Mouse (Mus musculus) left cerebral cortex, postnatal 4 days (tissue): ENCODE measurements at regions not wholly inside any gene's neighbourhood (a gene's known extent, or its start where the extent isn't known, plus 50 kb on each side); places are given as distances from the start of the nearest gene placed in this dataset.

Source experiments
- DNase-seq: peaks from one replicate; pipeline ENCODE4 v3.0.0-alpha.2; 2022
- intact Hi-C: fragments of 180-260 bp; cut with DNase I; formaldehyde crosslinking; loops from one replicate; pipeline ENCODE4 v1.15.1; 2025

- intact Hi-C loops = no loop called here
- no peak for DNase-seq
These were observed 263.3 kb upstream of the Sp4 start for GRCm38 (mm10) chr12:118564394-118565112.

DNA sequence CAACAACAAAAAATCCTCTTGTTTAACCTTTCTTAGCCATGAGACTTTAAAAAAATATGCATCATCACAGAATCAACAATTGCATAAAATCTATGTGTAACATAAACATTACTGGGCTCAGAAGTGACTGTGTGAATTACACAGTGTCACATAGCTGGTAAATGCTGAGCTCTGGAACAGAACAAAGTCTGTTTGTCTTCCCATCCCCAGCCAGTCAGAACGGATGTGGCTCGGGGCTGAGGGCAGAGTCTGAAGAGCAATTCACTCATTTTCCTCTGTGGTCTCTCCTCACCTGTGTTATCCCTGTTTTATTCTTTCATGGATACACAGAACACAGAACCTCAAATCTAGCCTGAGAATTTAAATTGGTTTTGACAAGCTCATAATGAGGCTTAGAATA, 261.0 kb upstream of the Sp4 start:
- intact Hi-C loops = no loop called here
- no peak for DNase-seq

- DNase-seq = no peak
These were observed 247.8 kb upstream of the Sp4 start for GRCm38 (mm10) chr12:118549071-118549470.

DNA sequence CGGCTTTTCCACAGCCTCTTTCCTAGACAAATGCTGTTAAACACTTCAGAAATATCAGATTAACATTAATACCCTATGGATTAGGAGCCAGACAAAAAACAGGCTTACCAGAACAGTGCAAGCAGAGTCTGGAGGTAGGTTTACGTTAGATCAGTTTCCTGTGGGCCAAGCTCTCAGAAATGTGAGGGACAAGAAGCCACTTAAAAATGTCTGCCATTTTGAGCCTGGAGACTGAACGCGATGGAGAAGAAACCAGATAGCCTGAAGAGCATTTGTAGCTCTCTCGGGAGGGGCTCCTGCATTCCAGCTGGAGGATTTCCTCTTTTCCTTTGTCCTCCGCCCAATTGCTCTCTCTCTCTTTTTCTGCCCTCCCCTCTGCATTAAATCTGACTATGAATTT, 239.1 kb upstream of the Sp4 start:
- DNase-seq = no peak
- intact Hi-C loops = no loop called here

More at GRCm38 (mm10) chr12:118549071-118549470, 247.8 kb upstream of the Sp4 start:
- intact Hi-C loops = no loop called here

- intact Hi-C loops = no loop called here
- DNase-seq = no peak
These were observed 229.3 kb upstream of the Sp4 start for GRCm38 (mm10) chr12:118530514-118530913.

DNA sequence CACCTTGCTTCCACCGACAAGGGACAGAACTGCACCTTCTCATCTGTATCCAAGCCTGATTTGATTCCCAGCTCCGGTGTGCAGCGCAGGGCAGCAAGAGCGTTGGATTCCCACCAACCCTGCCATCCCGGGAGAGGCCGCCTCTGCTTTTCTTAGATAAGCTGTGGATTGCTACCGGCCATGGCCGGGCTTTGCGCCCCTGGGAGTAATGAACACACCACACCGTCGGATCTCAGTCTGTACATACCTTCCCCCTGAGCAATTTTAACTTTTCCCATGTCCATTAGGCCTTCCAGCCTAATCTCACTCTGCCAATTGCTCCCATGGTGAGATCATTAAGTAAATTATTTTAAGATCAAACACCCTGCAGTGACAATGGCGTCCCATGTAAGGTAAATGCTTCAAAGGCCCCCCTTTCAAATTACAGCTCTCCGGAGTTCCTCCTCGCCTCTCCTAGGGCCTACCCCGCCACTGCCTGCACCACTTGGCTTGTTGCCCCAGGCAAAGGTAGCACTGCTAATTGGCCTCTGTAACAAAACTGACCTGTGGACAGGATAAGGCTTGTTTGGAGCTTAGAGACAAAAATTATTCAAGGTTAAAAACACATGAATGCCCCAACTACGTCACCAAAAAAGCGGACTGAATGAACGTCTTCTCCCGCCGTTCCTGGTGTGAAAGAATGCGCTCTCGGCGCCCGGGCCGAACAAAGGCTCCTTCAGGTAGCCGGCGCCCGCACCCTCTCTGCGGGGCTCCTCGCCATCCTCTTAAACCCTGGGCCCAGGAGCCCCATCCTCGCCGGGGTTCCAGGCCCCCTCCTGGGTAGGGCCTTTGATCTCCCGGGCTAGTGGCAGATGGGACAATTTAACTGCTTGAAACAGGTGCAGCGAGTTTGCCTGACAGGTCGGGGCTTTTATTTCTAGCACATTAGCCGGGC, 228.5 kb upstream of the Sp4 start:
- DNase-seq = no peak
- intact Hi-C loops = no loop called here

DNA sequence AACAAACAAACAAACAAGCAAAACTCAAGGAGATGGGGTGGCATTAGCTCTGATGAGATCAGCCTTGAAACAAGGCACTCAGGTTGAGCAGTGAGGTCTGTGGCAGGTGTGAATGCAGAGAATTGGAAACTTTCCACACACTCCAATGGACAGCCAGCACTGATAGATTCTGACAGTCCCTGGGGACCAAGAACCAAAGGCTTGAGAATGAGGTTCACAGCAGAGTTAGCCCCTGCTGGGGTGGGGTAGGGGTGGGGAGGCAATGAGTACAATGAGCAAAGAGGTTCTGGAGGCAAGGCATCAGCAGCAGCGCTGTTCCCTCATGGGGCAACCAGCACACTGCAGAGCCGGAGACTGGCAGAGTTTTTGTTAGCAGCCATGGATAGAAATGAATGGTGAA, 220.5 kb upstream of the Sp4 start:
- no peak for DNase-seq
- intact Hi-C loops = no loop called here

GRCm38 (mm10) chr12:118521329-118521728, 220.1 kb upstream of the Sp4 start:
- intact Hi-C loops = no loop called here
- DNase-seq = no peak

DNA sequence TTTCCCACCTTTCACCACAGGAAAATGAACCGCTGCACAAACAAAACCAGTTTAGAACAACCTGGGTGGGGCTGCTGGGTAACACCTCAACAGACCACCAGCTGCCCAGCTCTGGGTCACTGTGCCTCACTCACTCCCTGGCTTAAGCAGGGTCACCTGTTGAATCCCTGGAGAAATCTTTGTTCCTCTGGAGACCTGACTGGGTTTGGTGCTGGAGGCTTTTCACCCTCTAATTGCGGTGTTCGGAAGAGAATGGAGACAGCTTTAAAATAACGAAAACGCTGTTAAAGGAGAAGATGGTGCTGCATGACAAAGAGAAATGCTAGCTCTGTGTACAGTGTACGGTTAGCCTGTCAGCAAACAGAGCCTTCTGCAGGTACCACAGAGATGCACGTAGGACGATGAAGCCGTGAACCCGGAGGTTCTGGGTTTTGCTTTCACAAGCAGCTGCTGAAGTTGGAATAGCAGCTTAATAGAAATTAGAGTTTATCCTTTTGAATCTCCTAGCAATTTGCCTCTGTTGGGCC, 218.6 kb upstream of the Sp4 start:
- intact Hi-C loops = no loop called here
- DNase-seq = no peak

- no peak for DNase-seq
- intact Hi-C loops = no loop called here
These were observed 209.7 kb upstream of the Sp4 start for GRCm38 (mm10) chr12:118510989-118511388.

- intact Hi-C loops = no loop called here
These were observed 208.0 kb upstream of the Sp4 start for GRCm38 (mm10) chr12:118508972-118509917.

GRCm38 (mm10) chr12:118500392-118500791, 199.2 kb upstream of the Sp4 start:
- no peak for DNase-seq
- intact Hi-C loops = no loop called here

More at GRCm38 (mm10) chr12:118508972-118509917, 208.0 kb upstream of the Sp4 start:
- no peak for DNase-seq

GRCm38 (mm10) chr12:118488038-118488437, 186.8 kb upstream of the Sp4 start:
- DNase-seq = no peak
- intact Hi-C loops = no loop called here

DNA sequence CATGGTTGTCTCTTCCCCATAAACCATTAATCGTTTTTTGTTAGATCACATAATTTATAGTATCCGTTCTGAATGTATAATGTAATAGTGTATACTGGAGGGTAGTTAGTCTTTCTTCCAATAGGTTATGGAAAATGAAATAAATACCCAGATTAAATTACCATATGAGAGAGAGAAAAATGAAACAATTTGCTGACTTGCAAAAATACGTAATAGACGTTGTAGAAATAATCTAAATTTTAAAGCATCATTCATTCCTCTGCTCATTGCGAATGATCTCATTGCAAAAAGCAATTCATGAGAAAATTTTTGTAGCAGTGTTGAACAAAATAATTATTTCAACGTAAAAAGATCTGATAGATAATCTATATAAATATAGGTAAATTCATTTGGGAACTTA, 185.2 kb upstream of the Sp4 start:
- intact Hi-C loops = no loop called here
- no peak for DNase-seq

- intact Hi-C loops = no loop called here
- DNase-seq = no peak
These were observed 180.1 kb upstream of the Sp4 start for GRCm38 (mm10) chr12:118481347-118481746.

- DNase-seq = no peak
- intact Hi-C loops = no loop called here
These were observed 173.5 kb upstream of the Sp4 start for GRCm38 (mm10) chr12:118474732-118475131.

DNA sequence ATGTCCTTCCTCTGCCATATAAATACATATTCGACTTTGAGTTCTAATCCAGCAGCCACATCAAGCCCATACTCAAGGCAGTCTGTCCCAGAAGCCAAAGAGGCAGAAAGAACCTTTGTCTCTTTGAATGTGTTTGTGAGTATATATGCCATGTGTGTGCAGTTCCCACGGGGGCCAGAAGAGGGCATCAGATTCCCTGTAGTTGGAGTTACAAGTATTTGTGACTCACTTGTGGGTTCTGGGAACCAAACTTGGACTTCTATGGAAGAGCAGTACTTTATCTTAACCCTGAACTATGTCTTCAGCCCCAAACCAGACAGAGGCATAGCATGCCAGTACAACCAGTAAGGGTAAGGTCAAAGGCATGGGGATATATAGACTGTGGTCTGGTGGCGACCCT, 165.6 kb upstream of the Sp4 start:
- no peak for DNase-seq
- intact Hi-C loops = no loop called here

DNA sequence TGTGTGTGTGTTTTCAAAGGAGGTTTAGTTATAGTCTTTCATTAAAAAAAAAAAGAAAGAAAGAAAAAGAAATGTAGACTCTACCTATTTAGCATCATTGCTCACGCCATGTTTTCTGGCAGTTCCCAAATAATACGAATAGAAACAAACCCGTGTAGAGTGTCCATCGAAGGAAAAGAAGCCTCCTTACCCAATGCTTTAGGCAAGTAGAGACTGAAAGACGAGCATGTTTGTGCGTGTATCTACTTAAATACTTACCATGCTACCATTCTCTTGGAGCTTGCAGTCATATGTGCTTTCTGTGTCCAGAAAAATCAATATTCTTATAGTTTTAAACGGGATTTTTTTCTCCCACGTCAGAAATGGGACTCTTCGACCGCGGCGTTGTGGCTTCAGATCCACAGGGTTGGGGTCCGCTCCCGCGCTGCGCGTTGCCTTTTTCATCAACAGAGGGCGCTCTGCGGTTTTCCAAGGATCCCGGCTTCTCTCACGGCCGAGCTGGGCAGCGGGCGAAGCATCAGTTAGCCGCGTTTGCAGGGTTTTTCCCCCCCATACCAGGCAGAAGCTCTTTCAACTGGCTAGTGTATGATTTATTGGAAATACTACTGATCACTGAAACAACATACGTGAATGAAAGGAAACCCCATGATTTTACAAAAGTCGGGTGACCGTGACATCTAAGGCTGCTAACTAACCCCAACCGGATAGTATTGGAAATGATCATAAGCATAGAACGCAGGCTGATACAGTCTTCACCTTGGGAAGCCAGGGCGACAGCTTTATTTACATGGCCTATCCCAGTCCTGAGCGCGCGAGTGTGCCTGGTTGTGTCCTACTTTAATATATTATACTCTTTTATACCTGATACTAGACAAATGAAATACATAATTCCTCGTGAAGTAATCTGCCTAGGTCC, 156.5 kb upstream of the Sp4 start:
- DNase-seq = peak; percentile 82
- intact Hi-C loops = loop anchor here (2.0 to 5.0 kb wide), 2 partner anchors 393 to 640 kb away; no protein-coding TSS in a partner anchor

DNA sequence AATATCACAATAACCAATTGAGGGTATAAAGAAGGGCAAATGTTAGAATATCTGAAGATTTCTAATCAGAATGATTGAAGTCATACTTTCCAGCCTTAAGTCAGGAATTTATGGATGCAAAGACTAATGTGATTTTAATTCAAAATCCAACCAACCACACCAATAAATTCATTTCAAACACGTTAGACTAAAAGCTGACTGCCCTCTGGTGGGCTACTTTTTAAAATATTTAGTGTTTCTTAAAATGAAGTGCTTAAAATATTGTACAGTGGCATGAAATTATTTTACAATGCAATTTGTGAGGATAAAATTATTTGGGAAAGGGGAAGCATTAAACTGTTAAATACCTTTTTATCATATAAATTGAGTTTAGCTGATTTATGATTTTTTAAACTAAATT, 154.4 kb upstream of the Sp4 start:
- no peak for DNase-seq
- intact Hi-C loops = loop anchor here (2.0 to 5.0 kb wide), 4 partner anchors 395 to 638 kb away; no protein-coding TSS in a partner anchor
